Mouse (Mus musculus) midbrain, embryonic 10.5 days (tissue): Measurements from ENCODE around the gene Papss2. TPM values are rescaled to one million over a fixed set of nuclear protein-coding genes. Genes with fewer than 3 reads are reported as not detected.

Experiments
- DNase-seq: peaks from one replicate; pipeline ENCODE4 v3.0.0-alpha.2; 2017; ENCODE audit warnings: low spot score
- H3K27ac ChIP-seq: fragments of 300-500 bp; sonication (generic); replicated peaks from 2 replicates; pipeline ENCODE4 v1.5.1; 2016; ENCODE audit warnings: mild to moderate bottlenecking
- H3K27me3 ChIP-seq: fragments of 300-500 bp; sonication (generic); 2 replicates; pipeline ENCODE4 v1.6.1; 2016; ENCODE audit warnings: low read depth, mild to moderate bottlenecking; ENCODE audit not compliant: poor library complexity, severe bottlenecking
- H3K36me3 ChIP-seq: fragments of 300-500 bp; sonication (generic); 2 replicates; pipeline ENCODE4 v1.6.1; 2016; ENCODE audit warnings: mild to moderate bottlenecking, moderate library complexity
- H3K4me1 ChIP-seq: fragments of 300-500 bp; sonication (generic); 2 replicates; pipeline ENCODE4 v1.6.1; 2016
- H3K4me3 ChIP-seq: fragments of 300-500 bp; sonication (generic); 2 replicates; pipeline ENCODE4 v1.5.1; 2016; ENCODE audit warnings: mild to moderate bottlenecking, moderate library complexity
- H3K9me3 ChIP-seq: fragments of 300-500 bp; sonication (generic); replicated peaks from 2 replicates; pipeline ENCODE4 v1.6.1; 2016; ENCODE audit warnings: mild to moderate bottlenecking
- WGBS: fragments of 180-500 bp; shearing (Covaris S2); methylation state at CpG from one replicate; pipeline ENCODE4 v1.1.7; 2016; 5-methylcytosine and 5-hydroxymethylcytosine counted together
- polyA plus RNA-seq: library from polyadenylated mRNA; unstranded; fragments of >200 nt; fragmentation: Nextera tagmentation; extraction: Ambion mirVana; gene quantifications from 2 replicates; pipeline ENCODE4 v1.2.1, GENCODE M21; 2016

Papss2 gene
- polyA plus RNA-seq, 1 experiment from 2014 or later: 0.68 TPM

GRCm38 (mm10) chr19:32702191-32702590, 106.6 kb downstream of the Papss2 start:
- no peak for DNase-seq
- WGBS: 90% methylated on average over 3 of the region's 3 CpGs
- no peaks in the 10 kb centered on the region for H3K27me3 ChIP-seq
- H3K27ac ChIP-seq: no peak overlapping the region
- H3K36me3 ChIP-seq: peaks cover 96% of the 10 kb centered on the region
- no peaks in the 10 kb centered on the region for H3K9me3 ChIP-seq
- no peak overlapping the region for H3K4me3 ChIP-seq
- no peaks in the 10 kb centered on the region for H3K4me1 ChIP-seq

DNA sequence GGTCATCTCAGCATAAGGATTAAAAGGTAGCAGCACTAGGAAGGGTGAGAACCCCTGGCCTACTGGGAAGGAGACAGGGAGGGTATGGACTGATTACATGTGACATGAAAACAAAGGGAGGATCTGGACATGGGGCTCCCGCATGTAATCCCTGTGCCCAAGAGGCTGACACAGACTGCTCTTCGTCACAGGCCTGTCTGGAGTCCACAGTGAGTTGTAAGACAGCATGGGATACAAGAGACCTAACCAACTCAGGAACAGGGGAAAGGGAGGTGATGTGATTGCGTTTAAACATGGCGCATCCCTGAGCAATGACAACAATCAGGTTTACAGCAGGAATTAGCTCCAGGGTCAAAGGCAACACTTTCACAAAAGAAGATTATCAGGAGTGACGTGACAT, 113.4 kb downstream of the Papss2 start:
- Histone ChIP-seq H3K4me3 (no peak overlapping the region), H3K36me3 (peaks cover 37% of the 10 kb centered on the region), H3K27me3 (no peaks in the 10 kb centered on the region), H3K4me1 (peaks cover 31% of the 10 kb centered on the region), H3K27ac (no peak overlapping the region), H3K9me3 (no peaks in the 10 kb centered on the region)
- WGBS: 84% methylated on average over 5 of the region's 5 CpGs
- DNase-seq: no peak

GRCm38 (mm10) chr19:32710288-32710687, 114.7 kb downstream of the Papss2 start:
- no peak for DNase-seq
- Histone ChIP-seq H3K4me1 (peaks cover 32% of the 10 kb centered on the region), H3K9me3 (no peaks in the 10 kb centered on the region), H3K4me3 (no peak overlapping the region), H3K36me3 (peaks cover 25% of the 10 kb centered on the region), H3K27ac (no peak overlapping the region), H3K27me3 (no peaks in the 10 kb centered on the region)
- WGBS: 79% methylated on average over 3 of the region's 3 CpGs

- Histone ChIP-seq H3K4me1 (peaks cover 34% of the 10 kb centered on the region), H3K27me3 (no peaks in the 10 kb centered on the region), H3K36me3 (peaks cover 8% of the 10 kb centered on the region), H3K27ac (peak overlapping the region; percentile 97), H3K9me3 (no peaks in the 10 kb centered on the region), H3K4me3 (peak overlapping the region; percentile 91)
- peak; percentile 91 for DNase-seq
- under 1% methylated on average over 63 of the region's 63 CpGs for WGBS
Observed at GRCm38 (mm10) chr19:32711761-32712541, 116.4 kb downstream of the Papss2 start.

- DNase-seq: peak; percentile 80
- Histone ChIP-seq H3K27ac (peak overlapping the region; percentile 97), H3K4me3 (peak overlapping the region; percentile 91), H3K9me3 (no peaks in the 10 kb centered on the region), H3K27me3 (no peaks in the 10 kb centered on the region), H3K36me3 (peaks cover 6% of the 10 kb centered on the region; the same call in 1 of the 2 replicates), H3K4me1 (peaks cover 34% of the 10 kb centered on the region)
- 0% methylated on average over 11 of the region's 11 CpGs for WGBS
Observed at GRCm38 (mm10) chr19:32712588-32713042, 117.0 kb downstream of the Papss2 start.

DNA sequence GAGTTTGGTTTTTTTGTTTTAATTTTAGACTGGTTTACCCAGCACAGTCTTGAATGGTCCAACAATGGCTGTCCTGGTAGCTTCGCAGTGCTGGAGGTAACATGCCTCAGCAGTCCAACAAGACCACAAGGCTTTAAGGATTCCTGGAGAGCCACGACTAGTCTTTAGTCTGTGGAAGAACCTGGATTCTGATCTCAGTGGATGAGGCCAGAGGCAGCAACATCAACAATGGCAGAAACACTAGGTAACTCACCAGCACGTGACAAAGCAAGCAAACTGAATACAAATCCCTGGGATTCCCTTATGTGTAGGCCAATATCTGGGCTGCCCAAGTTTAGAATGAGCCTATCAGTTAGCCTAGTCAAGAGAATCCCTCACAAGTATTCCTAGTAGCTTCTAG, 117.9 kb downstream of the Papss2 start:
- WGBS: 68% methylated on average over 3 of the region's 3 CpGs
- no peak for DNase-seq
- peak overlapping the region; percentile 97; the same call in 1 of the 2 replicates for H3K27ac ChIP-seq

GRCm38 (mm10) chr19:32715201-32715600, 119.6 kb downstream of the Papss2 start:
- no peaks in the 10 kb centered on the region for H3K9me3 ChIP-seq
- 7% methylated on average over 3 of the region's 3 CpGs for WGBS
- no peak overlapping the region for H3K4me3 ChIP-seq
- no peaks in the 10 kb centered on the region for H3K36me3 ChIP-seq
- peaks cover 30% of the 10 kb centered on the region for H3K4me1 ChIP-seq
- no peaks in the 10 kb centered on the region for H3K27me3 ChIP-seq
- no peak overlapping the region; the same call in 1 of the 2 replicates for H3K27ac ChIP-seq
- peak; percentile 72 for DNase-seq

More for the DNA sequence above, 117.9 kb downstream of the Papss2 start:
- no peaks in the 10 kb centered on the region for H3K9me3 ChIP-seq
- no peak overlapping the region for H3K4me3 ChIP-seq
- H3K4me1 ChIP-seq: peaks cover 34% of the 10 kb centered on the region
- peaks cover 6% of the 10 kb centered on the region; the same call in 1 of the 2 replicates for H3K36me3 ChIP-seq
- H3K27me3 ChIP-seq: no peaks in the 10 kb centered on the region

GRCm38 (mm10) chr19:32715681-32716080, 120.1 kb downstream of the Papss2 start:
- no peaks in the 10 kb centered on the region for H3K9me3 ChIP-seq
- no peaks in the 10 kb centered on the region for H3K27me3 ChIP-seq
- no peaks in the 10 kb centered on the region for H3K36me3 ChIP-seq
- peaks cover 27% of the 10 kb centered on the region for H3K4me1 ChIP-seq
- no peak for DNase-seq
- no peak overlapping the region; the same call in 1 of the 2 replicates for H3K27ac ChIP-seq
- H3K4me3 ChIP-seq: no peak overlapping the region

Other genes with a start within 250 kb of the Papss2 start
- gene Sgms1, start 206.1 kb upstream of the Papss2 start, polyA plus RNA-seq: 13.1 and 14.6 TPM in 2 replicates
- 61.1 and 64.9 TPM in 2 replicates for gene Rpl9-ps6, start 129.2 kb upstream of the Papss2 start, polyA plus RNA-seq
- gene Minpp1, start 110.0 kb upstream of the Papss2 start, polyA plus RNA-seq: 70.1 and 77.0 TPM in 2 replicates
- 78.0 and 84.4 TPM in 2 replicates for gene Atad1, start 144.0 kb downstream of the Papss2 start, polyA plus RNA-seq
- gene Pten, start 161.7 kb downstream of the Papss2 start, polyA plus RNA-seq: 6.8 and 7.6 TPM in 2 replicates